ENCODE assay signal across 22 mouse cellular contexts in the genomic region with DNA sequence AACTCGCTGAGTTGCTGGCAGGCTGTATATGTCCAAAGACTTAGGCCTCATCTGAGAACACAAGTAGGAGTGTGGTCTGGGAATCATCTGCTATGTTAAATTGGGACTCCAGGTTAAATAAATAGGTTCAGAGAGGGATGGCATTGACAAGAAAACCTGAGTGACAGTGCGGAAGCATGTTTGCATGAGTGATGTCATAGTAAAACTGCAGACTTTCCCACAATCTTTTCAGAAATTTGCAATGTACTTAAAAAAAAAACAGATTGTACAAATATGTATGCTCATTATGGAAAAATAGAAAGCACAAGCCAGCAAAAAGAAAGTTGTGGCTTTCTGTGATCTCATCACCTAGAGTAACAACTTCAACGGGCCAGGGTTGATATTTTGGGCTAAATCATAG.
DNase-seq lines count a peak whose midpoint lies in the region; ATAC-seq and TF ChIP-seq lines count a peak whose summit lies in the region.
"Had no signal": no experiment of that assay in that cellular context is flagged by ENCODE, and none has a peak within 500 bp of the region (broad histone marks: within the 10 kb centered on the region; RNA-seq: fewer than 3 reads in every experiment).

No protein-coding gene starts in this region.

- TF ChIP-seq RAD21 in CH12.LX (IDR thresholded peaks at IDR 0.05; ENCODE audit: low read depth, low read length) = no peak

- H3K4me2 ChIP-seq in CH12.LX (ENCODE audit: insufficient read depth, low read depth, poor library complexity, severe bottlenecking) = no peak overlapping the region
- no peak overlapping the region for H3K4me2 ChIP-seq in liver, postnatal 0 days (ENCODE audit: low read depth, low read length)
- H3K4me2 ChIP-seq: embryonic facial prominence, embryonic 13.5 days; embryonic facial prominence, embryonic 15.5 days; forebrain, embryonic 13.5 days; forebrain, embryonic 15.5 days had no signal

- dilution Hi-C loops in CH12.LX (cut with MboI; ENCODE audit: extremely low pct_ligation_motif_present, extremely low pct_unique_long_range_greater_than_20kb, low sequenced_read_pairs) = no loop called here

- H3K9ac ChIP-seq in CH12.LX (ENCODE audit: insufficient read depth, low read depth) = no peak overlapping the region
- H3K9ac ChIP-seq in liver, postnatal 0 days (replicated peaks) = no peak overlapping the region
- H3K9ac ChIP-seq: embryonic facial prominence, embryonic 13.5 days; embryonic facial prominence, embryonic 15.5 days; forebrain, embryonic 13.5 days; forebrain, embryonic 15.5 days; forebrain, postnatal 0 days had no signal

- no peaks in the 10 kb centered on the region for H3K79me2 ChIP-seq in CH12.LX (replicated peaks; ENCODE audit: control insufficient read depth, extremely low read depth, insufficient read depth, poor library complexity, severe bottlenecking)
- H3K79me2 ChIP-seq in macrophage (ENCODE audit: inconsistent target) = no peaks in the 10 kb centered on the region

- ATAC-seq in liver, postnatal 0 days = no peak
- ATAC-seq: activated CD4-positive, CD25-positive, alpha-beta regulatory T cell, adult 4 months; forebrain, embryonic 13.5 days; forebrain, embryonic 15.5 days; forebrain, postnatal 0 days; Patski had no signal

- no peak for DNase-seq in CH12.LX (ENCODE audit: extremely low read depth)
- no peak for DNase-seq in spleen, postnatal 10 days (ENCODE audit: low spot score in 2 of 2)
- no peak for DNase-seq in liver, postnatal 0 days
- DNase-seq: adrenal gland, adult 8-10 months; adrenal gland, postnatal 14 days; adrenal gland, postnatal 36 days; cerebellum, adult 11-12 months; cerebellum, adult 2 months; cerebellum, adult 9-10 months; cerebellum, postnatal 10 days; cerebellum, postnatal 36 days; embryo, embryonic 11 days; forebrain, postnatal 0 days had no signal

- TF ChIP-seq CTCF in CH12.LX (conservative IDR thresholded peaks at IDR 0.05 in 1 of 2, IDR thresholded peaks at IDR 0.05 in 1 of 2; ENCODE audit: low read depth in 2 of 2, low read length in 2 of 2) = no peak
- TF ChIP-seq CTCF in bone marrow macrophage, adult 2 months (IDR thresholded peaks at IDR 0.05; ENCODE audit: low read depth, low read length) = no peak
- TF ChIP-seq CTCF in liver, postnatal 0 days (IDR thresholded peaks at IDR 0.05; ENCODE audit: low read depth) = no peak

- H3K27ac ChIP-seq in CH12.LX (ENCODE audit: insufficient read depth, low read depth) (no peak overlapping the region), macrophage (peak overlapping the region; percentile 96)
- H3K27ac ChIP-seq in bone marrow macrophage, adult 2 months (ENCODE audit: insufficient read depth, low read depth, low read length) = peak overlapping the region; percentile 81; the same call in 1 of the 2 replicates
- no peak overlapping the region for H3K27ac ChIP-seq in liver, postnatal 0 days (ENCODE audit: low read depth)
- H3K27ac ChIP-seq: embryonic facial prominence, embryonic 13.5 days; embryonic facial prominence, embryonic 15.5 days; forebrain, embryonic 13.5 days; forebrain, embryonic 15.5 days had no signal

- H3K27me3 ChIP-seq in CH12.LX (replicated peaks) = no peaks in the 10 kb centered on the region
- no peaks in the 10 kb centered on the region for H3K27me3 ChIP-seq in liver, postnatal 0 days (ENCODE audit: insufficient read depth, low read length)
- H3K27me3 ChIP-seq: embryonic facial prominence, embryonic 13.5 days; embryonic facial prominence, embryonic 15.5 days; forebrain, embryonic 13.5 days; forebrain, embryonic 15.5 days; Patski had no signal

- peak; percentile 74 for TF ChIP-seq EP300 in CH12.LX (IDR thresholded peaks at IDR 0.05; ENCODE audit: low read length)
- no peak for TF ChIP-seq EP300 in liver, postnatal 0 days (IDR thresholded peaks at IDR 0.05; ENCODE audit: low read depth)

- H3K36me3 ChIP-seq in CH12.LX (replicated peaks in 1 of 2; ENCODE audit: control insufficient read depth in 1 of 2, insufficient read depth in 1 of 2, low read length in 1 of 2) = no peaks in the 10 kb centered on the region
- H3K36me3 ChIP-seq in macrophage (ENCODE audit: inconsistent target) = no peaks in the 10 kb centered on the region
- no peaks in the 10 kb centered on the region for H3K36me3 ChIP-seq in liver, postnatal 0 days (replicated peaks; ENCODE audit: insufficient read depth, low read length)
- H3K36me3 ChIP-seq: embryonic facial prominence, embryonic 13.5 days; embryonic facial prominence, embryonic 15.5 days; forebrain, embryonic 15.5 days; G1E had no signal

- 96% methylated on average over 3 of the region's 3 CpGs for WGBS in macrophage (ENCODE audit: missing documents)
- WGBS in liver, postnatal 0 days (ENCODE audit: insufficient replicate concordance) = 80% methylated on average over 3 of the region's 3 CpGs

- in situ Hi-C loops in CH12.LX (cut with MboI; ENCODE audit: low pct_ligation_motif_present, low pct_unique_long_range_greater_than_20kb, low sequenced_read_pairs) = no loop called here

- H3K4me3 ChIP-seq in CH12.LX (replicated peaks in 1 of 3; ENCODE audit: low read depth in 2 of 3, low read length in 2 of 3, poor library complexity in 1 of 3) (no peak overlapping the region), macrophage (ENCODE audit: inconsistent target) (no peak overlapping the region)
- no peak overlapping the region for H3K4me3 ChIP-seq in bone marrow macrophage, adult 2 months (ENCODE audit: insufficient read depth, low read length)
- H3K4me3 ChIP-seq in liver, postnatal 0 days (ENCODE audit: low read depth, low read length) = no peak overlapping the region
- H3K4me3 ChIP-seq: embryonic facial prominence, embryonic 13.5 days; embryonic facial prominence, embryonic 15.5 days; forebrain, embryonic 13.5 days; forebrain, embryonic 15.5 days had no signal

- TF ChIP-seq POLR2A in CH12.LX (IDR thresholded peaks at IDR 0.05; ENCODE audit: low read depth, low read length) = no peak
- no peak for TF ChIP-seq POLR2A in bone marrow macrophage, adult 2 months (IDR thresholded peaks at IDR 0.05; ENCODE audit: borderline replicate concordance, low read depth, low read length)

- peaks cover 17 to 40% of the 10 kb centered on the region in 2 experiments for H3K4me1 ChIP-seq in CH12.LX (ENCODE audit: control insufficient read depth in 1 of 2, insufficient read depth in 2 of 2)
- peaks cover 63% of the 10 kb centered on the region for H3K4me1 ChIP-seq in bone marrow macrophage, adult 2 months (ENCODE audit: control insufficient read depth, insufficient read depth, low read length)
- H3K4me1 ChIP-seq in liver, postnatal 0 days (ENCODE audit: insufficient read depth) = peaks cover 2% of the 10 kb centered on the region; the same call in 1 of the 2 replicates

- H3K9me3 ChIP-seq in CH12.LX (replicated peaks; ENCODE audit: low read length) = no peaks in the 10 kb centered on the region
- no peaks in the 10 kb centered on the region for H3K9me3 ChIP-seq in liver, postnatal 0 days (ENCODE audit: low read length)
- H3K9me3 ChIP-seq: embryonic facial prominence, embryonic 13.5 days; embryonic facial prominence, embryonic 15.5 days; forebrain, embryonic 13.5 days; forebrain, embryonic 15.5 days had no signal

TF ChIP-seq in CH12.LX, 34 proteins besides CTCF, POLR2A, EP300 and RAD21:
- TF ChIP-seq POLR2AphosphoS2 (IDR thresholded peaks at IDR 0.05; ENCODE audit: low read depth, low read length) = no peak
- 0 out of 2 replicates have a peak, but pooled peaks have one; percentile 4 for TF ChIP-seq MAFK (IDR thresholded peaks at IDR 0.05; ENCODE audit: insufficient replicate concordance, low read length)
- peak; percentile 80 for TF ChIP-seq ETS1 (conservative IDR thresholded peaks at IDR 0.05; ENCODE audit: low read depth, low read length)
- peak; percentile 79 for TF ChIP-seq ZNF384 (IDR thresholded peaks at IDR 0.05; ENCODE audit: low read depth, low read length)
- TF ChIP-seq KAT2A (IDR thresholded peaks at IDR 0.05; ENCODE audit: insufficient replicate concordance, low read length) = no peak
- TF ChIP-seq JUN (IDR thresholded peaks at IDR 0.05; ENCODE audit: insufficient read depth, low read depth, low read length) = peak; percentile 63; the same call in 1 of the 2 replicates
- peak; percentile 73 for TF ChIP-seq JUND (conservative IDR thresholded peaks at IDR 0.05; ENCODE audit: low read depth, low read length)
- peak; percentile 45 for TF ChIP-seq IRF4 (IDR thresholded peaks at IDR 0.05; ENCODE audit: low read depth, low read length)
- no peak for TF ChIP-seq ZKSCAN1 (IDR thresholded peaks at IDR 0.05; ENCODE audit: borderline replicate concordance, low read depth, low read length)
- 0 out of 2 replicates have a peak, but pooled peaks have one; percentile 39 for TF ChIP-seq MEF2A (IDR thresholded peaks at IDR 0.05; ENCODE audit: borderline replicate concordance, low read depth, low read length)
- TF ChIP-seq BHLHE40 (IDR thresholded peaks at IDR 0.05; ENCODE audit: low read depth, low read length) = peak; percentile 57; the same call in 1 of the 2 replicates

Comparison
In these comparisons a context has a peak if more than half of its experiments do, and no peak if none do; other contexts are left out.
1. H3K27ac ChIP-seq: peak in bone marrow macrophage, adult 2 months (single experiment) and macrophage (single experiment); none in CH12.LX (single experiment) and liver, postnatal 0 days (single experiment).